Mouse (Mus musculus) NIH3T3 (cell line): ENCODE results near the gene Syn3.

Source experiments
- DNase-seq: peaks from one replicate; pipeline ENCODE4 v3.0.0-alpha.2; 2012; ENCODE audit warnings: low read depth

Gene Syn3

DNA sequence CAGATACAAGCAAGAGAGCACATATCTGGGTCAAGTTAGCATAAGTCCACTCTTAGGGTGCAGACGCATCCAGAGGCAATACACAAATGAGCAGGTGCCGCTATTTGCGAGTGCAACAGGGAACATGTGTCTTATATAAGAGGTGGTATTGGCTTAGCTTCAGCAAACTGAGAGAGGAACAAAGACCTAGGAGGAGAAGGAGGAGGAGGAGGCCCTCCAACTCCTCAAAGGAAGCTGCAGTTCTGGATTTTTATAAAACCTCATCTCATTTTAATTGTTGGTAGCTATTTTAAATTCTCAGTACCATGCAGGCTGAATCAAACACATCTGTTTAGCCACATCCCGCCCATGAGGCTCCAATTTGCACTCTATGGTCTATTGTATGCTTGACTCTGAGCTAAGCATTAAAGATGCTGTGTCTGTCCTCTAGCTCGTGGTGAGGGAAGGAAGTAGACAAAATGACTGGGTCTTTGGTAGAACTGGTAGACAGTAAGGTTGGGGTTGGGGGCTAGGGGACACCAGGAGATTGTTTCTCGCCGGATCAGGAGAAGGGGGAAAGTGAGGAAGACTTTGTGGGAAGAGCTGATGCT is 219.0 kb downstream of the Syn3 start:
- no peak for DNase-seq

DNA sequence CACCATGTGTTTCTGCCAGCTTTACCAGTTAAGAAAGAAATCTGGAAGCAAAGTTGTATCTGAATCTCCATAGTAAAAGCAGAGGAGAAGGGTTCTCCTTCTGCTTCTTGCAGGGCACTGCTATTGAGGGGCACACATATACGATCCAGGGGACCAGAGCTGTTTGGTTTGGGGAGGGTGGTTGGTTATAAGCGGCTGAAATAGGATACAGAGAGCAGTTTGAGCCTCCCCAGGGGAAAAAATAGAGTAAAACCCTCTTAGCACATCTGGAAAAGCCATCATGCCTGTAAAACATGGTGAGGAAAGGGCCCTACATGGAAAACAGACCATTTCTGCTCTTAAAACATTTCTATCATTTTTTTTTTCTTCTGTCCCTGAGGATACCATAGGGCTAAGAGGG is 220.2 kb downstream of the Syn3 start:
- DNase-seq, result no peak

DNA sequence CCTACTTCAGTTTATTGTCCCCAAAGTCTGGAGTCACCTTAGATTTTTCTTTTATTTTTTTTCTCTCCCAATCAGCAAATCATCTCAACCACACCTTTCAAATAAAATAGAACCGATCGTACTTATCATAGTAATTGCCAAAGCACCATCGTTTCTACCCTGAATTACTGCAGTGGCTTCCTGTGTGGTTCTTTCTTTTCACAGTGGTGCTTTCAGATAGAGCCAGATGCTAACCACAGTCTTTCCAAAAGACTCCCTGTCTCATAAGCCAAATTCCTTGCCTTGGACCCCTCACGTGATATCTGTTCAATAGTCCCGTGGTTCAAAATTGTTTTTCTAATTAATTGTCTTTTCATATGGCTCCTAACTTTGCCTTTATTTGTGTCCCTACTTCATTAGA is 221.4 kb downstream of the Syn3 start:
- DNase-seq, result no peak

DNA sequence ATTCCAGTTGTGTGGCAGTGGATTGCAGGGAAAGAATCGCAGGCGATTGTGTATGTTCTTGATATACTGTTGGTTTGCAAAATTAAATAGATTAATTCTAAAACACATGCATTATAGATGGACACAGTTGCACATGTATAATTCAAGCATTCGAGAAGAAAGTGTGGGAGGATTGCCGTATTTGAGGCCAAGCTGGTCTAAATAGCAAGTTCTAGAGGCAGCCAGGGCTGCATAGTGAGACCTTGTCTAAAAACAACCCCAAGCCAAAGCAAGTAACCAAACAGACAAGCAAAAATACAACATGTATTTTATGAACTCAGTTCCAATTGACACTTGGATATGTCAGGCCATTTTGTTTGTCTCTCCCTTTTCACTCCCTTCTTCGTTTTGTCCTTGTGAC is 223.1 kb downstream of the Syn3 start:
- no peak for DNase-seq

DNA sequence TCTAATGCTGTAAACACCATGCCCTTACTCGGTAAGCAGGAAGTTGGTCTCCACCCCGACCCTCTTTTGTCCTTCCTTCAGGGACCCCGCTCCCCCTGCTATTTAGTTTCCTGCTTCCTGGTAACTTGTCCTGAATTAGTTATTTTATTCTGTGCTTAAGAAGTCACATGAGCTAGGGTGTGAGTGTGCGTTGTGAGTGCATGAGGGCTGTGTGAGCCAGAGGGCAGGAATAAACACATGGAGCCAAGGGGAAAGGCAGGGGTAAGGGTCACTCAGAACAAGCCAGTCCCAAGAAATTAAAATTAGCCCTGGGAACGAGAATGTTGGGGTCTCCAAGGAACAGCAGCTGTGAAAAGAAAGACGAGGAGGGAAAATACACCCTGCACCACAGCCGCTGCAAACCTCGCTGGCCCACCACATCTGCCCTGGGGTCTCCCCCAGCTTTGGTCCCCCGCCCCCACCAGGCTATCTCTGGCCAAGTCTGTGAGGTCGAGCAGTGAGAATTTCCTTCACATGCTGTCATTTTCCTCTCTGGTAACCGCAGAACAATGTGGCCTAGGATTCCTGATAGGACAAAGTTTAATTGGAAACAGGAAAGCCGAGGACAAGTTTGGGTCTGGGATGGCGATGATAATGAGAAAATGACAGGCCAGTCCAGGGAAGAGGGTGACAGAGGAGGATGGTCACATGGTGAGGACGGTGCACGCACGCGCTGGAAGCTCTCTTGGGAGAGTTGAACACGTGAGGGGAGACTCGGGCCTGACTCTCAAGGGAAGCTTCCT is 225.1 kb downstream of the Syn3 start:
- DNase-seq, result no peak

DNA sequence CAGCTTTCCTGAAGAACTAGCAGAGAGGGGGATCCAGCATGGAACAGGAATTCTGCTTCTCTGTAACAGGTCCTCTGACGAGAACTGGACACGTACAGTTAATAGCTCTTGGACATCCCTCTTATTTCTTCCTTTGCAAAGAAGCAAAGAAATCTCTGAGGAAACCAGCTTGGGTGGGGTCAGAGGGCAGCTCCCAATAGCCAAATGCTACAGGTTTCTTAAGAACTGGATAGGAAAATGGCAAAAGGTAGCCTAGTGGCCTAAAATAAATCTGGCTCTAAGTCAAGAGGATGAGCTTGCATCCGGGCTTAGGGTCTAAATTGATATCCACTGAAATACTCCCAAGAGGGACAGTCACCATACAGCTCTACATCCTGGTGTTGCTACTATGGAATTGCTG is 225.9 kb downstream of the Syn3 start:
- no peak for DNase-seq

DNA sequence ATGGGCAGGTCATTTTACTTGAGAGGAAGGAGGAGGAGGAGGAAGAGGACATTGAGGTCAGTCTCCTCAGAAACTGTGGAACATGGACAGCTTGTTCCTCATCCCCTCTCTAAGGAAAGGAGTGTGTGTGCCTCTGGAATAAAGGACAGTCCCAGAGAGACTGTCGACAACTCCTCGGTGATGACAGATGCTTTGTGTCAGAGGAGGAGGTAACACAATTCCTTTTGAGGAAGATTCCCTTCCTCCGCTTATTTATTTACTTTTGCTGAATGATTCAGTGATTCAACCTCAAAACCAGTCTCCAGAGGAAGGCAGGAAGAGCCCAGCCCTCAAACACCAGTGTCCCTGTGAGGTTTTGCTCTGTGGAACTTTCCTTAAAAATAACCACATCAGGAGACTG is 228.4 kb downstream of the Syn3 start:
- peak; percentile 76 for DNase-seq

DNA sequence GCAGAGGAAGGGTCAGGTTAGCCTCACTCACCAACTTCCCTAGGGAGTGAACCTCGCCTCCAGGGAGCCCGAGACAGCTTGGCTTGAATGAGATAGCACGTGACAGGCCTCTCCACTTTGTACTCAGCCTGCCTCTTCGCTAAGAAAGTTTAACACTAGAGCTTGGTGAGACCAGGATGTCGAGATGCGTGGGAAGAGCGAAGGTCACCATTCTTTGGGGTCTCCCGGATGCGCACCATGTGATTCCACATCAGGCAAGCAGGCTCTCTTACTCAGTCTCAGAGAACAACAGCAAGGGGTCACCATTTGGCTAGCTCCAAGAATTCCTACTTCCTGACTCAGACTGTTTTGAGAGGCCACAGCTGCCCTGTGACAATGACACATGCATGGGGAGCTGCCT is 234.1 kb downstream of the Syn3 start:
- DNase-seq, result peak; percentile 50

GRCm38 (mm10) chr10:86261725-86262124 is 237.0 kb downstream of the Syn3 start:
- DNase-seq, result no peak

- DNase-seq, result no peak
Measured at GRCm38 (mm10) chr10:86258992-86259391, 239.7 kb downstream of the Syn3 start.

DNA sequence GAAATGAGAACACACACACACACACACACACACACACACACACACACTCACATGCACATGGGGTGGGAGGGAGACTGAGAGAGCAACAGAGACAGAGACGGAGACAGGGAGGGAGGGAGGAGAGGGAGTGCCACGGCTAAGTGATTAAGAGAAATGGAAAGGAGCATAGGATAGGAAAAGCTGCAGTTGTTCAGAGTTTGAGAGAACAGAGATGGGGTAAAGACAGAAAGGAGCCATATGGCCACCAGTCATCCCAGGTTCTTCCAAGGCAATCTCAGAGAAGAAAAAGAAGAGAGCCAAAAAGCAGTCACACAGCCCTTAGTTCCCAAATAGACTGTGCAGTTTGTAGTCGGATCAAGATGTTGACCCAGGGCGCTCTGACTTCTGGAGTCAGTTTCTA is 240.7 kb downstream of the Syn3 start:
- no peak for DNase-seq

- peak; percentile 41 for DNase-seq
Measured at GRCm38 (mm10) chr10:86257045-86257444, 241.7 kb downstream of the Syn3 start.

- DNase-seq, result peak; percentile 35
Measured at GRCm38 (mm10) chr10:86256221-86256620, 242.5 kb downstream of the Syn3 start.

DNA sequence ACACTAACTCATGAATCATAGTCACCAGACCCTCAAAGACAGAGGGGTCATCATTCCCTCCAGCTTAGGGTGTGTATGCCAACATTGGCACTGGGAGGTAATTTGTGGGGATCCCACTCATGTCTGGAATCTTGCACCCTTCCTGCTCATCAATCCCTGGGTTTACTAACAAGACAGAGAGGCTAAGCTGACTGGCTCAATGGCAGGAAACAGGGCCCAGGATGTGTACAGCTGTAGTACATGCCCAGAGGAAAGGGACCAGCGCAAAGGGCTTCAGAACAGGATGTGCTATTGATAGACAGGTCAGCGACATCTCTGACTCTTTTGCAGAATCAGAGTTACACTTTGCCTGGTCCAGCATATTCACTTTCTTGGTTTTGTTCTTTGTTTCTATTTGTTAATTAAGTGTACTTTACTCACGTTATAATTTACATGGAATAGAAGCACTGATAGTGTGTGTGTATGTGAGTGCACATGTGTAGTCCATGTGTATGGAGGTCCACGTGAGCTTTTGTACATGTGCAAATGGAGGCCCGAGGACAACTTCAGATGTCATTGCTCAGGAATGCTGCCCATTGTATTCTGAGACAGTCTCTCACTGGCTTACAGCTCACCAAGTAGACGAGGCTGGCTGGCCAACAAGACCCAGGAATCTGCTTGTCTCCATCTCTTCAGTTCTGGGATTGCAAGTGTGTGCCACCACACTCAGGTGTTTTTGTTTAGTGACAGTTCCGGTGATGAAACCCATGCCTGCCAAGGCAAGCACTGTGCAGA is 248.4 kb downstream of the Syn3 start:
- peak; percentile 28 for DNase-seq

DNA sequence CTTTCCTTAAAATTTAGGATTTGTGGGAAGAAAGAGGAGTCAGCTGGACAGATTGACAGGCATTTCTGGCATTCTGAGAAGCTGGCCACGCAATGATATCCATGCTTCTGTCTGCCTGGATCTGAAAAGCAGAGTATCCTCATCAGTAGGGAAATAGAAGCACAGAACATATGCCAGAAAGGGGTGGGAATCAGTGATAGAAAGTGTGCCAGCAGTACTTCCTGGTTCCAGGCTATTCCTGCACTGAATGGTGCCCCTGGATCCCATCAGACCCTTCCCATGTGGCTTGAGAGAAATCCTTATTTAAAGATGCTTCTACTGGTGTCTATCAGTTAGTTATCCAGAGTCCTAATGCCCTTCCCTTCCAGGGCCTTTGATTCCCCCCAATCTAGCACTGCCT is 249.4 kb downstream of the Syn3 start:
- DNase-seq, result no peak

- DNase-seq, result peak; percentile 60
Measured at GRCm38 (mm10) chr10:86248807-86249206, 249.9 kb downstream of the Syn3 start.

- peak; percentile 27 for DNase-seq
Measured at GRCm38 (mm10) chr10:86248131-86248740, 250.5 kb downstream of the Syn3 start.

DNA sequence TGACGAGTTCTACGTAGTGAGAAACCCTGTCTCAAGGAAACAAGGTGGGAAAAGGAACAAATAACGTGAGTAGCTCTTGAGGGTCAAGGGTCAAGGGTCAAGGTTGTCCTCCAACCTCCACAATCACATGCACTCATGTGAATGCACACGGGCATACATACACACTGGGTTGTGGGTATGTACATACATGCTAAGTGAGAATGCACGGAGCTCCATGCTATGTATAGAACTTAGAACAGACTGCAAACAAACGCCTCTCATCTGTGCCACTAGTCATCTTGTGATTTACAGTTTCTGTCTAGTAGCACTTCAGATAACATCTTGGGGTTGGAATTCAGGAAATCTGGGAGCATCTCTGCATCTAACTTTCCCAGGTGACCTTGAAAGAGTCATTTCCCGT is 253.3 kb downstream of the Syn3 start:
- no peak for DNase-seq

DNA sequence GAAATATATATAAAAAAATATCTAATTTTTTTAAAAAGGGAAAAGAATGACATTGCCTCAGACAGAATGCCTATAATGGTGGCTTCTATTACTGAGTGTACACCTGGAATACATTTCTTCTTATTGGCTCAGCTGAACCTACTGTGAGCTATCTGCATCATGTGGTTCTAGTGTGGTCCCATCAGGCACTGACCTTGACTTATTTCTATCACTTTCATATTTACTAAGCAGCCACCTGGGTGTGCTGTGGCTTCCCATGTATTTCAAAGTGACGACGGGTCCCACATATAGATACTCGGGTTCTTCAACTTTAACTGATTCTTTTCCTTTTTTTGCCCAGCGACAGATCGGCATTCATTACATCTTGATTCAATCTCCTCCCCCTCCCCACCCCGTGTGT is 255.2 kb downstream of the Syn3 start:
- no peak for DNase-seq

- peak; percentile 53 for DNase-seq
Measured at GRCm38 (mm10) chr10:86242721-86243120, 256.0 kb downstream of the Syn3 start.

GRCm38 (mm10) chr10:86230006-86230405 is 268.7 kb downstream of the Syn3 start:
- peak; percentile 34 for DNase-seq

DNA sequence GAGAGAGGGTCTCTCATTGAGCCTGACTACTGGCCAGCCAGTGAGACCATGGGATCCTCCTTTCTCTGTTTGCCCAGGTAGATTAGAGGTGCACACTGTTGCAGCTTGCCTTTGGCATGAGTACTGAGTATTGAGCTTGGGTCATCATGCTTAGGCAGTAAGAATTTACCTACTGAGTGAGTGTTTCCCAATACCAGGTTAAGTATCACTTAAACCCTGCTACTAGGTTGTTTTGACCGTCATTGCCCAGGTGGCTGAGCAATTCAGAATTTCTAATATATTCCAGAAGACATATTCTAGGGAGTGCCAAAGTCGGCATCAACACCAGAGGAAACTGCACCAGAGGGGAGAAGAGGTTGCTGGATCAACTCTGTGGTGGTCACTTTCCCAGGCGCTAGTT is 273.2 kb downstream of the Syn3 start:
- DNase-seq, result no peak

DNA sequence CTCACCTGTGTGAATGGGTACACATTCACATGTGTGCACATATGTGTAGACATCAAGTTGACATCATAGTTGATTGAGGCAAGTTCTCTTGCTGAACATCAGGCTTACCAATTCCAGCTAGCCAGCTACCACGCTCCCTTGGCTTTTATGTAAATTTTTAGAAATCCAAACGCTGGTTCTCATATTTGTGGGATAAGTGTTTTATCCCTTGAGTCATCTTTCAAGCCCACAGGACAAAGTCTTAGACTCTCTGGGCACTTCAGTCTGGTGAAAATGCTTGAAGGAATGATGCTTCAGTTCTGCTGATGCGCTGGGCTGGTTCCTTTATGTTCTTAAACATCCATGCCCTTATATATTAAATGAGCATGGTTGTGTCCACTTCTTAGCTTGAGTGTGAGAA is 279.7 kb downstream of the Syn3 start:
- DNase-seq, result peak; percentile 60
